Mouse (Mus musculus) cortical plate, adult 2 months (tissue): ENCODE data around the gene Agpat2.

Source experiments
- CTCF ChIP-seq: fragments of 200-500 bp; IDR thresholded peaks from 2 replicates; pipeline ENCODE4 v1.5.1; 2011; ENCODE audit warnings: mild to moderate bottlenecking, control low read depth, low read length; ENCODE audit not compliant: insufficient read depth; ENCODE audit errors: extremely low read depth
- POLR2A ChIP-seq: fragments of 200-500 bp; IDR thresholded peaks from 2 replicates; pipeline ENCODE4 v1.6.1; 2011; ENCODE audit warnings: mild to moderate bottlenecking, low read length, control low read depth; ENCODE audit not compliant: insufficient read depth; ENCODE audit errors: extremely low read depth

DNA sequence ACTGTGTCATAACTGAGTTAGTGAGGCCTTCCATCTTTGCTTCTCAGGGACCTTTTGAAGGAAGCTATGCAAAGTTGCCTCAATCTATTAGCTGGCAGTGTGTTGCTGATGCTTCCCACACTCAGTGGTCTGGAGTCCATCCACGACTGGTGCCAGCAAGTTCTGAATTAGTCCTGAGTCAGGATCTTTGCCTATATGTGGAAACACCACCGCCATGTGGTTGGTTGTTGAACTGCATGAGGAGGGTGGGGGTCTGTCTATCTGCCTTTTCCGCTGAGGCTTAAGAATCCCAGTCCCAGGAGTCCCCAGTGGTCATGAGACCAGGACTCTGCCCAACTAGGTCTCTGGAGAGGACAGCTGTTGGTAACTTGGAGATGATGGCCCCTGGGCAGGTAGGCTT is 34.2 kb downstream of the Agpat2 start:
- TF ChIP-seq POLR2A (no peak), CTCF (peak; percentile 82)
